Mouse (Mus musculus) hindbrain, embryonic 16.5 days (tissue): ENCODE data around the gene Cdh23. TPM values are rescaled to one million over a fixed set of nuclear protein-coding genes. Genes with fewer than 3 reads are reported as not detected.
"Not testable (repeated sequence)": the region's sequence is repeated elsewhere in the genome, so short reads cannot be mapped to it uniquely, and the experiment has no call there.

Experiments used
- ATAC-seq: fragments of 200-750 bp; cut with Nextera tagmentation; 2 replicates; pipeline ENCODE4 v1.8.0; 2017; ENCODE audit warnings: moderate TSS enrichment, moderate library complexity
- H3K27ac ChIP-seq: fragments of 300-500 bp; sonication (generic); 2 replicates; pipeline ENCODE4 v1.5.1; 2014; ENCODE audit warnings: low read depth, mild to moderate bottlenecking, control low read depth, low read length, moderate library complexity
- H3K27me3 ChIP-seq: fragments of 300-500 bp; sonication (generic); replicated peaks from 2 replicates; pipeline ENCODE4 v1.6.1; 2014; ENCODE audit warnings: low read length; ENCODE audit not compliant: control insufficient read depth, insufficient read depth
- H3K36me3 ChIP-seq: fragments of 300-500 bp; sonication (generic); 2 replicates; pipeline ENCODE4 v1.6.1; 2014; ENCODE audit warnings: mild to moderate bottlenecking, low read length, moderate library complexity, mixed read lengths; ENCODE audit not compliant: control insufficient read depth, insufficient read depth
- H3K4me1 ChIP-seq: fragments of 300-500 bp; sonication (generic); 2 replicates; pipeline ENCODE4 v1.6.1; 2014; ENCODE audit warnings: low read depth, low read length; ENCODE audit not compliant: control insufficient read depth, insufficient read depth
- H3K4me2 ChIP-seq: fragments of 300-500 bp; sonication (generic); 2 replicates; pipeline ENCODE4 v1.6.1; 2014; ENCODE audit warnings: mild to moderate bottlenecking, low read length, control low read depth, moderate library complexity
- H3K4me3 ChIP-seq: fragments of 300-500 bp; sonication (generic); 2 replicates; pipeline ENCODE4 v1.5.1; 2014; ENCODE audit warnings: mild to moderate bottlenecking, low read length, control low read depth, moderate library complexity
- H3K9ac ChIP-seq: fragments of 300-500 bp; sonication (generic); 2 replicates; pipeline ENCODE4 v1.6.1; 2014; ENCODE audit warnings: low read depth, mild to moderate bottlenecking, control low read depth, low read length, moderate library complexity
- H3K9me3 ChIP-seq: fragments of 300-500 bp; sonication (generic); 2 replicates; pipeline ENCODE4 v1.6.1; 2014; ENCODE audit warnings: mild to moderate bottlenecking, low read length, moderate library complexity; ENCODE audit not compliant: control insufficient read depth
- WGBS: fragments of 180-500 bp; shearing (Covaris S2); extraction: QIAGEN DNeasy Blood & Tissue Kit; methylation state at CpG from one replicate; pipeline ENCODE4 v1.1.7; 2014; 5-methylcytosine and 5-hydroxymethylcytosine counted together
- polyA plus RNA-seq: library from polyadenylated mRNA; unstranded; fragments of >200 nt; fragmentation: Nextera tagmentation; extraction: Ambion mirVana; gene quantifications from 2 replicates; pipeline ENCODE4 v1.2.1, GENCODE M21; 2015

The Cdh23 gene
- 6.1 and 6.2 TPM in 2 replicates for polyA plus RNA-seq

- H3K27me3 ChIP-seq = peaks cover 2% of the 10 kb centered on the region; the same call in 1 of the 2 replicates
- H3K9me3 ChIP-seq = no peaks in the 10 kb centered on the region
- H3K4me2 ChIP-seq = no peak within 1 kb of the TSS
- peaks cover 4% of the 10 kb centered on the region; the same call in 1 of the 2 replicates for H3K4me1 ChIP-seq
- ATAC-seq = no peak
- H3K9ac ChIP-seq = no peak within 1 kb of the TSS
- no peak within 1 kb of the TSS for H3K27ac ChIP-seq
- H3K4me3 ChIP-seq = no peak within 1 kb of the TSS
- 87% methylated on average over 6 of the region's 6 CpGs for WGBS
- no peaks in the 10 kb centered on the region for H3K36me3 ChIP-seq
Observed at GRCm38 (mm10) chr10:60696390-60696789, at the start of gene Cdh23. Cdh23 (minus strand) TSS chr10:60696490.

DNA sequence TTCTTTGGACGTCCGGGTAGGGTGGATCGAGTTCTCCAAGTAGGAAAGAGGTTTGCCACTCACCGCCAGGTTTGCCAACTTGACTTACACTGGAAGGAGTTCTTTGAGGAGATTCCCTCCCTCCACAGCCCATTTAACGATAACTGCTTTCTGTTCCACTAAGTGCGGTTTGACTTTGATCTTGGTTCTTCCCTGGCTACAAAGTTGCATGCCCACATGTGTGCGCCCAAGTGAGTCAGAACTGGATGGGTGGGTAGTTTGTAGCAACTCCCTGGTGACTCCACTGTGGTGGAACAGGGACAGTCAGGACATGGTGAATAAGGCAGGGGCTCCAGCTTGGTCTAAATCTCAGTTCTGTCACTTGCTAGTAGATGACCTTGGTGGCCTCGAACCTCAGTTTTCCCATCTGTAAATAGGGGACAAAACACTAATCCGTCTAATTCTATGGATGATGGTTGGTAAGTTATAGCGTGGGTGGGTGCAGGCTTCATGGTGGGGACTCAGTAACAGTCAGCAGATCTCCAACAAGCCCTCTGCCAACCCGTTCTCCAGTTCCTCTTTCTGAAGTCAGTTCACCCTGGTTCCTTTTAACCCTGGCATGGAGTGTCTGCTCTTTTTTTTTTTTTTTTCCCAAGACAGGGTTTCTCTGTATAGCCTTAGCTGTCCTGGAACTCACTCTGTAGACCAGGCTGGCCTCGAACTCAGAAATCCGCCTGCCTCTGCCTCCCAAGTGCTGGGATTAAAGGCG lies 48.4 kb upstream of the Cdh23 start:
- Histone ChIP-seq H3K4me2 (no peak overlapping the region), H3K27ac (no peak overlapping the region), H3K9ac (no peak overlapping the region), H3K36me3 (no peaks in the 10 kb centered on the region), H3K9me3 (no peaks in the 10 kb centered on the region), H3K4me1 (no peaks in the 10 kb centered on the region; the same call in 1 of the 2 replicates), H3K27me3 (no peaks in the 10 kb centered on the region), H3K4me3 (no peak overlapping the region)
- WGBS = 87% methylated on average over 14 of the region's 14 CpGs
- ATAC-seq = no peak

DNA sequence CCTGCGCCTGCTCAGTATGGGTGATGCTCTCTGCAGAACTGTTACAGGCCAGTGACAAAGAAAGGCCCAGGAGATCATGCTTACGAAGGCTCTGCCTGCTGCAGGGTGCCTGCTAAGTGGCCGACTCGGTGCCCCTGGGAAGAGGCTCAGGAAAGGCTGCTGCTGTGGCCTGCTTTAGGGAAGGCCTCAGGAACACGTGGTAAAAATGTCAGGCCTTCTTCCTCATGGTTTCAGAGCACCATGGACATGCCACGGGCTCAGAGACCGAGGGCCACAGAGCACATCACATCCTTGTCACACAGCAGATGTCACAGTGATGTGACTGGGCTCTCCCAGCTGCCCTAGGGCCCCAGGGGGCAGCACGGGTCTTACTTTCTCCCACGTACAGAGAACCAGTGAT lies 47.4 kb upstream of the Cdh23 start:
- no peaks in the 10 kb centered on the region; the same call in 1 of the 2 replicates for H3K4me1 ChIP-seq
- no peak overlapping the region for H3K4me3 ChIP-seq
- no peak overlapping the region for H3K4me2 ChIP-seq
- 50% methylated on average over 9 of the region's 9 CpGs for WGBS
- no peaks in the 10 kb centered on the region for H3K9me3 ChIP-seq
- H3K27ac ChIP-seq = no peak overlapping the region
- no peak overlapping the region for H3K9ac ChIP-seq
- no peaks in the 10 kb centered on the region for H3K36me3 ChIP-seq
- no peak for ATAC-seq
- no peaks in the 10 kb centered on the region for H3K27me3 ChIP-seq

GRCm38 (mm10) chr10:60742942-60743341 lies 46.7 kb upstream of the Cdh23 start:
- no peak overlapping the region for H3K27ac ChIP-seq
- WGBS = 82% methylated on average over 6 of the region's 6 CpGs
- no peaks in the 10 kb centered on the region for H3K36me3 ChIP-seq
- ATAC-seq = no peak
- H3K9ac ChIP-seq = no peak overlapping the region
- H3K4me1 ChIP-seq = no peaks in the 10 kb centered on the region
- no peak overlapping the region for H3K4me2 ChIP-seq
- H3K27me3 ChIP-seq = no peaks in the 10 kb centered on the region
- H3K4me3 ChIP-seq = no peak overlapping the region
- H3K9me3 ChIP-seq = no peaks in the 10 kb centered on the region

DNA sequence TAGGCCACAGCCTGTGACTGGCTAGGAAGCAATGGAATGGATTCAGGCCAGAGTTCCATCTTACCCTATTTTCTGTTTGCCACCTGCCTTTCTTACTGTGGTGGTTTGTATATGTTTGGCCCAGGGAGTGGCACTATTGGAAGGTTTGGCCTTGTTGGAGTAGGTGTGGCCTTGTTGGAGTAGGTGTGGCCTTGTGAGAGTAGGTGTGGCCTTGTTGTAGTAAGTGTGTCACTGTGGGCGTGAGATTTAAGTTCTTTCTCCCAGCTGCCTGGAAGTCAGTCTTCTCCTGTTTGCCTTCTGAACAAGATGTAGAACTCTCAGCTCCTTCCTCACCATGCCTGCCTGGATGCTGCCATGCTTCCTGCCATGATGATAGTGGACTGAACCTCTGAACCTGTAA lies 46.0 kb upstream of the Cdh23 start:
- not testable (repeated sequence) for H3K9me3 ChIP-seq, H3K4me3 ChIP-seq, ATAC-seq, H3K27ac ChIP-seq, H3K27me3 ChIP-seq, H3K36me3 ChIP-seq, H3K4me1 ChIP-seq, H3K4me2 ChIP-seq, H3K9ac ChIP-seq
- 82% methylated on average over 1 of the region's 1 CpGs for WGBS

DNA sequence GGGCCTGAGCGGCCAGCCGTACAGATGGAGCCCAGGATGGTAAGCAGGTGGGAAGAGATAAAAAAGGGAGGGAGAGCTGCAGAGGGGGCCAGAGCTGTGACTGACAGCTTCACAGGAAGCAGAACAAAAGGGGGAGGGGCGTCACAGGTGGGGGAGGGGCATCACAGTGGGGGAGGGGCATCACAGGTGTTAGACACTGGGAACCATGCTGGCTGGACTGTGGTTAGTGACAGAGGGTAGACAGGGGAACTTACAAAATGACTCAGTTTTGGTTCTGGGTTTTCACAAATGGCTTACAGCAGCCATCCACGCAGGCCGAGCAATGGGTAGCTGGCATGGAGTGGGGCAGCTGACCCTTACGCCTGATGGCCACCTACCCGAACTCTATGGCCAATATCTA lies 45.1 kb upstream of the Cdh23 start:
- no peak for ATAC-seq
- Histone ChIP-seq H3K27ac (no peak overlapping the region), H3K4me1 (no peaks in the 10 kb centered on the region), H3K9ac (no peak overlapping the region), H3K27me3 (no peaks in the 10 kb centered on the region), H3K4me2 (no peak overlapping the region), H3K36me3 (no peaks in the 10 kb centered on the region), H3K4me3 (no peak overlapping the region), H3K9me3 (no peaks in the 10 kb centered on the region)
- WGBS = 82% methylated on average over 7 of the region's 7 CpGs

DNA sequence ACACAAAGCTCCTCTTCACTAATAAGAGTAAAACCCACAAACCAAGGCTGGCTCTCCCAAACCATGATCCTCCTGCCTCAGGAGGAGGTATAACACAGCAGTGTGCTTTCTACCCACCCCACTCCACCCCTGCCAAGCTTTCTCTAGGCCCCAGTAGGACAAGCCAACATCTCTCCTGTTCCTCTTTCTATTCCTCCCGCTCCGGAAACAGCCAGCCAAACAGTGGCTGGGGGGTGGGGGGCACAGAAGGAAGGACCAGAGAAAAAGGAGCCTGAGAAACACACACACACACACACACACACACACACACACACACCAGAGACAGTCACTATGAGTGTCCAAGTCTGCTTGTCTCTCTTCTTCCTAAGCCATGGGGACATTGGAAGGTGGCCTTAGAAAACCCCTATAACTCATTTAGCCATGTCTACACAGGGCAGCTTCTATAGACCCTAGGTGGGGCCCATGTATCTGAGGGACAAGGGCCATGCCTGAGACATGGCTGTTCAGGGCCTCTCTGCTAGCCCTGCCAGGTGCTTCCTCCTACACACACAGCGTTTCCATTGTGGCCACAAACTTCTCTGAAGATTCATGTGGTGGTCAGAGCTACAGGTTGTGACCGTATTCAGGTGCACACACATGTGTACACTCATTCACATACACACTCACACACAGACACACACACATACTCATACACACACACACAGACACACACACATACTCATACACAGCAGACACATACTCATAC lies 43.5 kb upstream of the Cdh23 start:
- 96% methylated on average over 4 of the region's 4 CpGs for WGBS
- no peak overlapping the region for H3K27ac ChIP-seq
- no peak overlapping the region for H3K9ac ChIP-seq
- H3K27me3 ChIP-seq = no peaks in the 10 kb centered on the region
- no peak overlapping the region for H3K4me3 ChIP-seq
- H3K36me3 ChIP-seq = no peaks in the 10 kb centered on the region
- no peaks in the 10 kb centered on the region for H3K4me1 ChIP-seq
- no peak for ATAC-seq
- no peak overlapping the region for H3K4me2 ChIP-seq
- no peaks in the 10 kb centered on the region for H3K9me3 ChIP-seq

DNA sequence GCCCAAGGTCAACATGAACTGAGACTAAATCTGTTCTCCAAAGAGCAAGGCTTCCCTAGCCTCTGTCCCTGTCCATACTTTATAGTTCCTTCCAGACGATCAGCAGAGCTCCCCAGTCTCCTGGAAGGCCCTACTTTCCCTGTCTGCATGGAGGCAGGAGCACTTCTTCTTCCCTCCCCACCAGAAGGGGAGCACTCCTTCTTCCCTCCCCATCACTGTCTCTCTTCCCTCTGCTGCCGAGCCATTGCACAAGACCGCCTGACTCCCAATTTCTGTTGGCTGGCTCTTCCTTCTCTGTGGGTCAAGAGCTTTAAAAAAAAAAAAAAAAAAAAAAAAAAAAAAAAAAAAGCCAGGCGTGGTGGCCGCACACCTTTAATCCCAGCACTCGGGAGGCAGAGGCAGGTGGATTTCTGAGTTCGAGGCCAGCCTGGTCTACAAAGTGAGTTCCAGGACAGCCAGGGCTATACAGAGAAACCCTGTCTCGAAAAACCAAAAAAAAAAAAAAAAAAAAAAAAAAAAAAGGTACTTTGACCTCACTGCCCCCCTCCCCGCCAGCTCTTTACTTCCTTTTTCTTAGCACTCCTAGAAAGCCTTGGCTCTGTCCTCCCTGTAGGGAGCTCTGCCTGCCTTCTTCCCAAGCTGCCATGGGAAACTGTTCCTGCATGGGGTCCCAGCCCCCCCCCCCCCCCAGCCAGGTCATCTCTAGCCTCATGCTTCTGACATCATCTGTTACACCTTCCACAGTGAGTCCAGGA lies 41.8 kb upstream of the Cdh23 start:
- Histone ChIP-seq H3K9me3 (no peaks in the 10 kb centered on the region), H3K4me2 (no peak overlapping the region), H3K27ac (no peak overlapping the region), H3K4me1 (no peaks in the 10 kb centered on the region), H3K9ac (no peak overlapping the region), H3K36me3 (no peaks in the 10 kb centered on the region), H3K4me3 (no peak overlapping the region), H3K27me3 (no peaks in the 10 kb centered on the region)
- no peak for ATAC-seq
- 74% methylated on average over 8 of the region's 9 CpGs for whole genome bisulfite sequencing
